Mouse (Mus musculus): ENCODE measurements around the gene Cdk12.

DNA sequence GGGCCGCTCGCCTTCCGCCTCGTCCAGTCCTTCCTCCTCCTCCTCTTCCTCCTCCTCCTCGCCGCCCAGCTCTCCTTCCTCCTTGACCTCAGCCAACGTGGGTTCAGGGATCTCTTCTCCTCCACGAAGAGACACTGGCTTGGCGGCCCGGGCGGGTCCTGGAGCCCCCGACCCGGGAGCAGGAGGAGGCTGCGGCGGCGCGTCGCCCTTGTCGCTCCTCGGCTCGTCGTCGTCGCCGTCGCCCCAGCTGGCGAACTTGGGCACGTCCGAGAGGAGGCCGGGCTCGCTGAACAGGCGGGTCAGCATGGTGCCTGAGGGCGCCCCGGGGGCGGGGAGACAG lies 125.1 kb downstream of the Cdk12 start:
- TF ChIP-seq JUND (conservative IDR thresholded peaks at IDR 0.05; ENCODE audit: low read depth, low read length) (no peak), CHD2 (IDR thresholded peaks at IDR 0.05; ENCODE audit: low read length) (no peak), ZC3H11A (IDR thresholded peaks at IDR 0.05; ENCODE audit: low read depth, low read length) (no peak), ELF1 (IDR thresholded peaks at IDR 0.05; ENCODE audit: low read depth, low read length) (no peak), TBP (conservative IDR thresholded peaks at IDR 0.05; ENCODE audit: low read depth, low read length) (no peak), MXI1 (IDR thresholded peaks at IDR 0.05; ENCODE audit: low read depth, low read length) (no peak), PAX5 (IDR thresholded peaks at IDR 0.05; ENCODE audit: low read length) (no peak), SMC3 (IDR thresholded peaks at IDR 0.05; ENCODE audit: low read depth, low read length) (no peak), RAD21 (IDR thresholded peaks at IDR 0.05; ENCODE audit: low read depth, low read length) (no peak), CHD1 (IDR thresholded peaks at IDR 0.05; ENCODE audit: low read depth, low read length) (no peak), CTCF (conservative IDR thresholded peaks at IDR 0.05 in 1 of 2, IDR thresholded peaks at IDR 0.05 in 1 of 2; ENCODE audit: low read depth in 2 of 2, low read length in 2 of 2) (no peak), USF2 (conservative IDR thresholded peaks at IDR 0.05; ENCODE audit: low read depth, low read length) (no peak)
